Mouse (Mus musculus): ENCODE results near the gene Entpd7.

DNA sequence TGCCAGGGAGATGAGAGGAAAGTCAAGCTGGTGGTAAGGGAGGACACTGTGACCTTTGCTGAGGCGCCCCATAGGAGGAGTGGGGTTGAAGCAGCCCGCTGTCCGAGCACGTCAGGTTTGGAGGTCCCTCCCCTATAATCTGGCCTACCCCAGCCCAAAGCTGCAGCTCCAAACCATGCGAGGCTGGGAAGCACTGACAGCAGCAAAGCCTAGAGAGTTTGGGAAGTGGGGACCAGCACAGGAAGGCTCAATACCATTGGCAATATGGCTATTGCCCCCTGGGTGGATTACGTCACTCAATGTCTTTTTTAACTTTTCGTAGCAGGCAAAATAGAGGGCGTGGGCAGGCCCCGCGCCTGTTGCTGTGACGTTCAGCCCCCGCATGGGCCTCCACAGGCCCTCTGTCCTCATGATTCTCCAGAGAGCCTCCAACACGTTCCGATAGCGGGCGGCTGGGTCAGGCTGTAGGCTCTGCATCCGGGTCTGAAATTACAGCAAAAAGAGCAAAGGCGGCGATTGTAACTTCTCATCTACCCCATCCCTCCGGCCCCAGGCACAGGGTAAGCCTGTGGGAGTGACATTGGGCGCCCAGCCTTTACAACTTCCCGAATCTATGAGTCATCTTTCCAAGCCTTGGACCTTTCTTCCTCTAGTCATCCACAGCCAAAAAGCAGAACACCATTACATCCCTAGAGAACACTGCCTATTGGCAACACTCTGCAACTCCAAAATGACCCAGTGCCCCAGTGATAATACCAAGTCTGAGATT, 22.6 kb upstream of the Entpd7 start:
- TF ChIP-seq CTCF (conservative IDR thresholded peaks at IDR 0.05; ENCODE audit: low read length) (no peak), NANOG (IDR thresholded peaks at IDR 0.05; ENCODE audit: borderline replicate concordance, low read length) (no peak)

Data from E14TG2a.4 (cell line).